Mouse (Mus musculus) embryonic facial prominence, embryonic 15.5 days (tissue): ENCODE data around the gene Senp6. TPM values are rescaled to one million over a fixed set of nuclear protein-coding genes. Genes with fewer than 3 reads are reported as not detected.

Source experiments
- ATAC-seq: fragments of 200-750 bp; cut with Nextera tagmentation; 2 replicates; pipeline ENCODE4 v1.8.0; 2017; ENCODE audit warnings: low read depth, moderate TSS enrichment; ENCODE audit not compliant: insufficient number of reproducible peaks, low FRiP score, low TSS enrichment
- H3K27ac ChIP-seq: fragments of 300-500 bp; sonication (generic); replicated peaks from 2 replicates; pipeline ENCODE4 v1.5.1; 2015; ENCODE audit warnings: mild to moderate bottlenecking, inconsistent platforms
- H3K27me3 ChIP-seq: fragments of 300-500 bp; sonication (generic); 2 replicates; pipeline ENCODE4 v1.6.1; 2015; ENCODE audit warnings: inconsistent platforms
- H3K36me3 ChIP-seq: fragments of 300-500 bp; sonication (generic); 2 replicates; pipeline ENCODE4 v1.6.1; 2015; ENCODE audit warnings: mild to moderate bottlenecking, inconsistent platforms
- H3K4me1 ChIP-seq: fragments of 300-500 bp; sonication (generic); 2 replicates; pipeline ENCODE4 v1.6.1; 2015; ENCODE audit warnings: inconsistent platforms
- H3K4me2 ChIP-seq: fragments of 300-500 bp; sonication (generic); replicated peaks from 2 replicates; pipeline ENCODE4 v1.6.1; 2015; ENCODE audit warnings: mild to moderate bottlenecking, inconsistent platforms
- H3K4me3 ChIP-seq: fragments of 300-500 bp; sonication (generic); replicated peaks from 2 replicates; pipeline ENCODE4 v1.5.1; 2015; ENCODE audit warnings: mild to moderate bottlenecking, inconsistent platforms
- H3K9ac ChIP-seq: fragments of 300-500 bp; sonication (generic); 2 replicates; pipeline ENCODE4 v1.6.1; 2015; ENCODE audit warnings: inconsistent platforms
- H3K9me3 ChIP-seq: fragments of 300-500 bp; sonication (generic); replicated peaks from 2 replicates; pipeline ENCODE4 v1.6.1; 2016; ENCODE audit warnings: inconsistent platforms
- WGBS: fragments of 180-500 bp; shearing (Covaris S2); methylation state at CpG from one replicate; pipeline ENCODE4 v1.1.7; 2015; 5-methylcytosine and 5-hydroxymethylcytosine counted together
- polyA plus RNA-seq: library from polyadenylated mRNA; unstranded; fragments of >200 nt; fragmentation: Nextera tagmentation; extraction: Ambion mirVana; gene quantifications from 2 replicates; pipeline ENCODE4 v1.2.1, GENCODE M21; 2015

Gene Senp6
- polyA plus RNA-seq, 1 experiment from 2014 or later = 47.4 TPM

GRCm38 (mm10) chr9:80194446-80194845 lies 127.7 kb downstream of the Senp6 start:
- no peaks in the 10 kb centered on the region for H3K27me3 ChIP-seq
- H3K4me3 ChIP-seq = no peak overlapping the region
- no peaks in the 10 kb centered on the region for H3K9me3 ChIP-seq
- H3K27ac ChIP-seq = no peak overlapping the region
- no peak overlapping the region for H3K9ac ChIP-seq
- peaks cover 10% of the 10 kb centered on the region; the same call in 1 of the 2 replicates for H3K4me1 ChIP-seq
- WGBS = 50% methylated on average over 6 of the region's 6 CpGs
- H3K4me2 ChIP-seq = no peak overlapping the region
- ATAC-seq = no peak
- H3K36me3 ChIP-seq = no peaks in the 10 kb centered on the region

Other genes starting within 250 kb of the Senp6 start
- gene Filip1, start 54.1 kb upstream of the Senp6 start, polyA plus RNA-seq = 7.6 and 10.6 TPM in 2 replicates
- gene Myo6, start 98.1 kb downstream of the Senp6 start, polyA plus RNA-seq = 23.3 and 24.7 TPM in 2 replicates